Mouse (Mus musculus): ENCODE measurements at regions not wholly inside any gene's neighbourhood (a gene's known extent, or its start where the extent isn't known, plus 50 kb on each side); places are given as distances from the start of the nearest gene placed in this dataset.

DNA sequence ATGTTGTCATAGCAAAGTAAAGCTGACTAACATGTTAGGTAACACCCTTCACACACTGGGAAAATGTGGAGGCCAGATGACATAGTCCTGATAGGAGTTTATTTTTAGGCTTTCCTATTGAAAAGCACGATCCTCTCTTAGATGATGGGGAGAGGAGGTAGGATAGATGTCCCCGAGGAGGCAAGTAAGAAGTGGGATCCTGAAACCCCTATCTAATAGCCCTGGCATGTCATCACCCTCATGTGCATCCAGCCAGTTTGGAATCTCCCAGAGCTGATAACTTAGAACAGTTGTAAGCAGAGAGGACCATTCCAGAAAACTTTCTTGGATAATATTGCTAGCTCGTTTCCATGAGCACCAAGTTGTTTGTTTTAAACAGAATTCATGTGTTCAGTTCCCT is 52.2 kb upstream of the Lpar1 start:
- no peaks in the 10 kb centered on the region for H3K36me3 ChIP-seq
- no peak overlapping the region for H3K27ac ChIP-seq (replicated peaks)
- no peaks in the 10 kb centered on the region for H3K9me3 ChIP-seq
- H3K9ac ChIP-seq, result no peak overlapping the region
- no peak overlapping the region for H3K4me2 ChIP-seq
- 89% methylated on average over 3 of the region's 3 CpGs for WGBS
- no peaks in the 10 kb centered on the region for H3K27me3 ChIP-seq
- no peak for ATAC-seq (ENCODE audit: low read depth)
- H3K4me3 ChIP-seq, result no peak overlapping the region
- no peaks in the 10 kb centered on the region for H3K4me1 ChIP-seq (replicated peaks)
